Mouse (Mus musculus) CH12.LX (cell line): ENCODE data around the gene Lrrc28. TPM values are rescaled to one million over a fixed set of nuclear protein-coding genes. Genes with fewer than 3 reads are reported as not detected.

Experiments
- DNase-seq: peaks from one replicate; pipeline ENCODE4 v3.0.0-alpha.2; 2013; ENCODE audit errors: extremely low read depth
- H3K27ac ChIP-seq: 2 replicates; pipeline ENCODE4 v1.5.1; 2012; ENCODE audit warnings: low read depth, mild to moderate bottlenecking, control low read depth, moderate library complexity; ENCODE audit not compliant: insufficient read depth
- H3K27me3 ChIP-seq: replicated peaks from 2 replicates; pipeline ENCODE3; 2012; ENCODE audit warnings: inconsistent platforms
- H3K36me3 ChIP-seq, 2 experiments: replicated peaks in 1 of 2; 2 replicates each; pipeline versions ENCODE3 to v1.6.1; 2012; ENCODE audit warnings: inconsistent platforms in 1 of 2, low read length in 1 of 2, mild to moderate bottlenecking in 1 of 2, mixed read lengths in 1 of 2, moderate library complexity in 1 of 2; ENCODE audit not compliant: control insufficient read depth in 1 of 2, insufficient read depth in 1 of 2
- H3K4me1 ChIP-seq, 2 experiments: 2 replicates each; pipeline ENCODE4 v1.6.1; 2012; ENCODE audit warnings: inconsistent platforms in 1 of 2, moderate library complexity in 1 of 2; ENCODE audit not compliant: insufficient read depth in 2 of 2, control insufficient read depth in 1 of 2
- H3K4me2 ChIP-seq: 2 replicates; pipeline ENCODE4 v1.6.1; 2012; ENCODE audit warnings: low read depth, mild to moderate bottlenecking, control low read depth; ENCODE audit not compliant: poor library complexity, insufficient read depth, severe bottlenecking
- H3K4me3 ChIP-seq, 3 experiments: fragments of 150-350 bp in 1 of 3; sonication (generic) in 1 of 3; replicated peaks in 1 of 3; 2 replicates each; pipeline versions ENCODE3 to v1.5.1; 2011 to 2012; ENCODE audit warnings: low read depth in 2 of 3, low read length in 2 of 3, mild to moderate bottlenecking in 2 of 3, moderate library complexity in 2 of 3, control low read depth in 1 of 3, improper control_type of control experiment in 1 of 3, inconsistent platforms in 1 of 3, mixed read lengths in 1 of 3; ENCODE audit not compliant: poor library complexity in 1 of 3
- H3K79me2 ChIP-seq: replicated peaks from 2 replicates; pipeline ENCODE4 v1.6.1; 2012; ENCODE audit warnings: mild to moderate bottlenecking, moderate library complexity; ENCODE audit not compliant: control insufficient read depth, poor library complexity, insufficient read depth, severe bottlenecking; ENCODE audit errors: extremely low read depth
- H3K9ac ChIP-seq: 2 replicates; pipeline ENCODE4 v1.6.1; 2012; ENCODE audit warnings: low read depth, mild to moderate bottlenecking, control low read depth, moderate library complexity; ENCODE audit not compliant: insufficient read depth
- H3K9me3 ChIP-seq: replicated peaks from 2 replicates; pipeline ENCODE3; 2012; ENCODE audit warnings: low read length, inconsistent platforms, mixed read lengths
- BHLHE40 ChIP-seq: IDR thresholded peaks from 2 replicates; pipeline ENCODE4 v1.6.1; 2011; ENCODE audit warnings: mild to moderate bottlenecking, low read depth, low read length, improper control_type of control experiment
- CHD2 ChIP-seq: IDR thresholded peaks from 2 replicates; pipeline ENCODE4 v1.6.1; 2011; ENCODE audit warnings: low read length, improper control_type of control experiment
- ETS1 ChIP-seq: conservative IDR thresholded peaks from 2 replicates; pipeline ENCODE4 v1.6.1; 2012; ENCODE audit warnings: low read depth, mild to moderate bottlenecking, inconsistent platforms, low read length, improper control_type of control experiment, moderate library complexity
- GABPA ChIP-seq: IDR thresholded peaks from 2 replicates; pipeline ENCODE4 v1.6.1; 2012; ENCODE audit warnings: low read depth, low read length, improper control_type of control experiment, inconsistent platforms; ENCODE audit not compliant: insufficient replicate concordance
- HCFC1 ChIP-seq: IDR thresholded peaks from 2 replicates; pipeline ENCODE4 v1.6.1; 2012; ENCODE audit warnings: low read depth, mild to moderate bottlenecking, inconsistent platforms, low read length, improper control_type of control experiment
- JUN ChIP-seq: IDR thresholded peaks from 2 replicates; pipeline ENCODE4 v1.6.1; 2011; ENCODE audit warnings: low read depth, mild to moderate bottlenecking, low read length, improper control_type of control experiment, moderate library complexity; ENCODE audit not compliant: insufficient read depth
- JUND ChIP-seq: conservative IDR thresholded peaks from 2 replicates; pipeline ENCODE4 v1.6.1; 2011; ENCODE audit warnings: low read depth, low read length, improper control_type of control experiment
- KAT2A ChIP-seq: IDR thresholded peaks from 2 replicates; pipeline ENCODE4 v1.6.1; 2012; ENCODE audit warnings: low read length, improper control_type of control experiment, inconsistent platforms; ENCODE audit not compliant: insufficient replicate concordance
- MAX ChIP-seq: IDR thresholded peaks from 2 replicates; pipeline ENCODE4 v1.6.1; 2011; ENCODE audit warnings: low read length, improper control_type of control experiment
- MAZ ChIP-seq: IDR thresholded peaks from 2 replicates; pipeline ENCODE4 v1.6.1; 2012; ENCODE audit warnings: low read depth, mild to moderate bottlenecking, inconsistent platforms, low read length, improper control_type of control experiment, moderate library complexity
- MXI1 ChIP-seq: IDR thresholded peaks from 2 replicates; pipeline ENCODE4 v1.6.1; 2011; ENCODE audit warnings: mild to moderate bottlenecking, low read depth, low read length, improper control_type of control experiment
- MYC ChIP-seq: IDR thresholded peaks from 2 replicates; pipeline ENCODE4 v1.6.1; 2011; ENCODE audit warnings: low read depth, mild to moderate bottlenecking, improper control_type of control experiment, low read length
- NRF1 ChIP-seq: IDR thresholded peaks from 2 replicates; pipeline ENCODE4 v1.6.1; 2014; ENCODE audit warnings: low read depth, mild to moderate bottlenecking, inconsistent platforms, low read length, improper control_type of control experiment, moderate library complexity
- PAX5 ChIP-seq: IDR thresholded peaks from 2 replicates; pipeline ENCODE4 v1.6.1; 2012; ENCODE audit warnings: low read length, inconsistent platforms, mixed read lengths
- POLR2A ChIP-seq: IDR thresholded peaks from 2 replicates; pipeline ENCODE4 v1.6.1; 2011; ENCODE audit warnings: low read depth, mild to moderate bottlenecking, improper control_type of control experiment, low read length
- SMC3 ChIP-seq: IDR thresholded peaks from 2 replicates; pipeline ENCODE4 v1.6.1; 2011; ENCODE audit warnings: low read depth, low read length, improper control_type of control experiment
- TBP ChIP-seq: conservative IDR thresholded peaks from 2 replicates; pipeline ENCODE4 v1.6.1; 2011; ENCODE audit warnings: low read depth, low read length, improper control_type of control experiment
- TCF12 ChIP-seq: IDR thresholded peaks from 2 replicates; pipeline ENCODE4 v1.6.1; 2014; ENCODE audit warnings: low read depth, mild to moderate bottlenecking, inconsistent platforms, low read length, improper control_type of control experiment
- USF2 ChIP-seq: conservative IDR thresholded peaks from 2 replicates; pipeline ENCODE4 v1.6.1; 2011; ENCODE audit warnings: low read depth, low read length, improper control_type of control experiment
- ZKSCAN1 ChIP-seq: IDR thresholded peaks from 2 replicates; pipeline ENCODE4 v1.6.1; 2012; ENCODE audit warnings: low read depth, inconsistent platforms, low read length, improper control_type of control experiment, borderline replicate concordance
- ZMIZ1 ChIP-seq: IDR thresholded peaks from 2 replicates; pipeline ENCODE4 v1.6.1; 2012; ENCODE audit warnings: low read depth, mild to moderate bottlenecking, inconsistent platforms, low read length, improper control_type of control experiment
- dilution Hi-C: fragments of 300-500 bp; cut with MboI; formaldehyde crosslinking; loops from 2 replicates; pipeline ENCODE4 v1.14.3; 2020; ENCODE audit warnings: low sequenced_read_pairs; ENCODE audit not compliant: extremely low pct_unique_long_range_greater_than_20kb, extremely low pct_ligation_motif_present
- in situ Hi-C: fragments of 300-500 bp; cut with MboI; formaldehyde crosslinking; loops from 3 replicates; pipeline ENCODE4 v1.14.3; 2019; ENCODE audit warnings: low sequenced_read_pairs, low pct_ligation_motif_present, low pct_unique_long_range_greater_than_20kb, mixed read lengths
- polyA plus RNA-seq: library from polyadenylated mRNA; unstranded; fragments of >175 nt; gene quantifications from 2 replicates; pipeline ENCODE4 v1.2.1, GENCODE M21; 2012; ENCODE audit warnings: low read depth; ENCODE audit not compliant: insufficient read length
- total RNA-seq, 2 experiments: library from RNA; depleted of rRNA; stranded (reverse); fragments of 300-350 nt in 1 of 2; fragments of >200 nt in 1 of 2; gene quantifications; 2 replicates each; pipeline ENCODE4 v1.2.3; 2012 to 2014

Lrrc28 gene
- total and polyA plus RNA-seq, 3 experiments = 41.6 to 63.5 (median 59.2) TPM

DNA sequence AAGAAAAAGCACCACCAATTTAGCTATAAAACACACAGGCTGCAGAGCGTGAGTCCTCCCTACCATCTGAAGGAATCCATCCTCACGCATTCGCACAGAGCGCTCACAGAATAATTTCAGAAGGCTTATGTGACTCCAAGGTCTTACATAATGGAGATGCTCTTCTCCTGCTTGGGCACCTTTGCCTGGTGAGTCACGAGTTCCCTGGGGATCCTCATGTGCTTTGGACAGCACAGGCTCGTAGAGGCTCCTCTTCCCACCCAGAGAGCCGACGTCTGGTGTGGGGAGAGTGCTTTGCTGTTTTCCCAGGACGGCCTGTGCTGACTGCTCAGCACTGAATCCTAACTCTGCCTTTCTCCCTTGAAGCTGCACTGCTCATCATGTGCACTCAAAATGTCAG lies 129.4 kb downstream of the Lrrc28 start:
- H3K36me3 ChIP-seq = peaks cover 18 to 55% of the 10 kb centered on the region in 2 experiments
- no peaks in the 10 kb centered on the region for H3K27me3 ChIP-seq
- peaks cover 0 to 44% of the 10 kb centered on the region in 2 experiments; a peak in 2 of 4 replicates for H3K4me1 ChIP-seq
- TF ChIP-seq BHLHE40 = no peak
- TF ChIP-seq TCF12 = no peak
- TF ChIP-seq NRF1 = no peak
- TF ChIP-seq JUND = no peak
- in situ Hi-C loops (loop anchor here (25.0 kb wide), 1 partner anchor 278 kb away; no protein-coding TSS in a partner anchor), dilution Hi-C loops (no loop called here)
- no peaks in the 10 kb centered on the region for H3K79me2 ChIP-seq
- H3K9ac ChIP-seq = no peak overlapping the region
- H3K4me2 ChIP-seq = no peak overlapping the region
- H3K9me3 ChIP-seq = no peaks in the 10 kb centered on the region
- DNase-seq = no peak
- no peak overlapping the region for H3K27ac ChIP-seq
- no peak overlapping the region for H3K4me3 ChIP-seq

DNA sequence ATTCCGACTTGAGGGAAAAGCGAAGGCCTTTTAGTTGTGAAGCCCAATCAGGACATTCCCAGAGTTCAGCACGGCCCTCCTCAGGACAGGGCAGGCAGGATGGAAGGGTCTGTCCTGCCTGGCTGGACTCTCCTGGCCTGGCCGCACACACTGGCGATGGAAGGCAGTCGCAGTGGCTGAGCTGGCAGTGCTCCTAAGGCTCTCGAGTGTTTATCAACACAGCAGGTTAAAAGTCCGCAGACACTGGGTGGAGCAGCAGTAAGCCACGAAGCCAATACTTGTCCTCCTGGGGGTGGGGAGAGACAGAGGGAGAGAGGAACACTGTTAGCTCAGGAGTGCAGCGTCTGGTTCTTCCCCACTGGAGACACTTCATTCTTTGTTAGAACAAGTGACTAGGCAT lies 130.2 kb downstream of the Lrrc28 start:
- no peaks in the 10 kb centered on the region for H3K27me3 ChIP-seq
- DNase-seq = no peak
- H3K27ac ChIP-seq = no peak overlapping the region
- peaks cover 18 to 50% of the 10 kb centered on the region in 2 experiments for H3K36me3 ChIP-seq
- no peaks in the 10 kb centered on the region for H3K9me3 ChIP-seq
- H3K4me1 ChIP-seq = peaks cover 0 to 43% of the 10 kb centered on the region in 2 experiments; a peak in 2 of 4 replicates
- in situ Hi-C loops (loop anchor here (25.0 kb wide), 1 partner anchor 278 kb away; no protein-coding TSS in a partner anchor), dilution Hi-C loops (no loop called here)
- TF ChIP-seq MAX = no peak
- TF ChIP-seq MAZ = no peak
- no peak for TF ChIP-seq PAX5
- TF ChIP-seq MXI1 = no peak
- no peak for TF ChIP-seq CHD2
- no peak for TF ChIP-seq TBP
- TF ChIP-seq USF2 = no peak
- no peak for TF ChIP-seq SMC3
- no peak for TF ChIP-seq HCFC1
- TF ChIP-seq ETS1 = no peak
- no peak for TF ChIP-seq GABPA
- no peak for TF ChIP-seq KAT2A
- TF ChIP-seq NRF1 = no peak
- no peak for TF ChIP-seq JUN
- TF ChIP-seq ZMIZ1 = no peak
- TF ChIP-seq ZKSCAN1 = no peak
- no peak for TF ChIP-seq MYC
- no peak for TF ChIP-seq POLR2A
- no peak overlapping the region for H3K4me3 ChIP-seq
- no peak overlapping the region for H3K4me2 ChIP-seq
- H3K9ac ChIP-seq = no peak overlapping the region
- H3K79me2 ChIP-seq = no peaks in the 10 kb centered on the region
